Mouse (Mus musculus): ENCODE measurements at regions not wholly inside any gene's neighbourhood (a gene's known extent, or its start where the extent isn't known, plus 50 kb on each side); places are given as distances from the start of the nearest gene placed in this dataset.
"Not testable (repeated sequence)": the region's sequence is repeated elsewhere in the genome, so short reads cannot be mapped to it uniquely, and the experiment has no call there.

DNA sequence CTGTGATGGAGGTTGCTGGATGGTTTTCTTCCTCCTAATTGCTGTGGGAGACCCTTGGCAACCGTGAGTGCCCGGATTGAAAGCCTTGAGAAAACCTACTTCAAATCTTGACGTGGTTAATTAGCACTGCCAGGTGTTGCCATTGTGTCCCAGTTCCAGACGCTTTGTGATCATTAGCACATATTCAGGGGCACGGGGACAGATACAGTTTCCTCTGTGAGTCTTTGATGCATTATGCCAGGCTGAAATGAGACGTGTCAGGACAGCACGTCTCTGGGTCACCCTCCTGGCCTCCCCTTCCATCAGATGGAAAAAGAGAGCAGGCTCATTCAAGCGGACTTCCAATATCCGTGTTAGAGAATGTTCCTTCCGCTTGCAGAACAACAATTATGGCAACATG lies 198.2 kb downstream of the Rchy1 start:
- ChIA-PET CTCF (no interaction called here), POLR2A (no interaction called here)
- in situ Hi-C loops (cut with MboI; ENCODE audit: low pct_unique_long_range_greater_than_20kb), result loop anchor here (10.0 kb wide), 1 partner anchor 240 kb away; no protein-coding TSS in a partner anchor
- TF ChIP-seq CTCF (IDR thresholded peaks at IDR 0.05), result no peak
- ATAC-seq (no peak), DNase-seq (ENCODE audit: low read depth, low spot score) (no peak)
- no peaks in the 10 kb centered on the region for H3K27me3 ChIP-seq

- DNase-seq (ENCODE audit: low read depth, low spot score) (peak; percentile 62), ATAC-seq (peak; percentile 39)
- TF ChIP-seq CTCF (IDR thresholded peaks at IDR 0.05), result no peak
- H3K27me3 ChIP-seq, result no peaks in the 10 kb centered on the region
- in situ Hi-C loops (cut with MboI; ENCODE audit: low pct_unique_long_range_greater_than_20kb), result loop anchor here (10.0 kb wide), 1 partner anchor 238 kb away; no protein-coding TSS in a partner anchor
- CTCF ChIA-PET, result no interaction called here
- POLR2A ChIA-PET, result no interaction called here
Observed at GRCm38 (mm10) chr5:91762589-91762988, 200.3 kb downstream of the Rchy1 start.

DNA sequence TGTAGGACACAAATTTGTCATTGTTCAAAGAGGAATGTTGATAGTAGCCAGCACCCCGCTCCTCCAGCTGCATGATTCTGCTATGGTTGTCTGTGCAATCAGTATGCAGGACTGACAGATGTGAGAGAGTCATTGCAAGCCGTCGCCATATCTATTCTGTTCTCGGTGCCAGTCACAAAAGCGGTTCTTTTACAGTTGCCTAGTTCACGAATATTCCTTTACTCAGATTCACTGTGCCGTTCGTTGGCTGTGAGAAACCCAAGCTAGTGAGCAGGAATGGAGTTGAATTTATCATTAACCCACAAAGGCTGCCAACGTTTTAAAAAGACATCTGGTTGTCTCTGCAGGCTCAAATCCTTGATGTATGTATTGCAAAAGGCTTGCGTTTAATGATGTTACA lies 206.9 kb downstream of the Rchy1 start:
- DNase-seq (ENCODE audit: low read depth, low spot score) (no peak), ATAC-seq (no peak)
- POLR2A ChIA-PET, result no interaction called here
- CTCF ChIA-PET, result no interaction called here
- no peak for TF ChIP-seq CTCF (IDR thresholded peaks at IDR 0.05)
- in situ Hi-C loops (cut with MboI; ENCODE audit: low pct_unique_long_range_greater_than_20kb), result no loop called here
- H3K27me3 ChIP-seq, result no peaks in the 10 kb centered on the region

GRCm38 (mm10) chr5:91752846-91753245 lies 210.0 kb downstream of the Rchy1 start:
- CTCF ChIA-PET, result interaction anchor here (1.2 kb wide), 1 partner anchor 18 kb away, joined by 3 read pairs; no protein-coding TSS in a partner anchor
- H3K27me3 ChIP-seq; DNase-seq (ENCODE audit: low read depth, low spot score); in situ Hi-C loops (cut with MboI; ENCODE audit: low pct_unique_long_range_greater_than_20kb); POLR2A ChIA-PET; ATAC-seq: not testable (repeated sequence)

DNA sequence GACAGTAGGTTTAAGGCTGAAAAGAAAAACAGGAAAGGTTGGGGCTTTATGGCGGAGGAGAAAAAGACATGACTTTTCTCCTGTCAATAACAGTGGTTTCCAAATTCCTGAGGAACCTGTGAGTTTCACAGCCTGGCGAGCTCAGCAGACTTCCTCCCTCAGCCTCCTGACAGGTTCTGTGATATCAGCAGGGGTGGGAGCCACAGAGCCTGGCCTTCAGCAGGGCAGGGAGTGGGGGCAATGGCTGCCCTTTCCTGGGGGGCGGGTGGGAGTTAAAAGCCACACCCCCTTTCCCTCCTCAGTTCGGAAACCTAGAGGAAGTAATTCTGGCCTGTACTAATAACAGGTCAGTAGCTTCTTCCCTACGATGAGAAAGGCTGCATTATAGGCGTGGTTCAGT lies 211.7 kb downstream of the Rchy1 start:
- in situ Hi-C loops (cut with MboI; ENCODE audit: low pct_unique_long_range_greater_than_20kb), result no loop called here
- CTCF ChIA-PET, result no interaction called here

GRCm38 (mm10) chr5:91746077-91746476 lies 216.8 kb downstream of the Rchy1 start:
- DNase-seq (ENCODE audit: low read depth, low spot score) (no peak), ATAC-seq (no peak)
- no peaks in the 10 kb centered on the region for H3K27me3 ChIP-seq
- POLR2A ChIA-PET, result interaction anchor here (0.6 kb wide), 1 partner anchor 258 kb away, joined by 4 read pairs; no protein-coding TSS in a partner anchor
- in situ Hi-C loops (cut with MboI; ENCODE audit: low pct_unique_long_range_greater_than_20kb), result no loop called here
- no peak for TF ChIP-seq CTCF (IDR thresholded peaks at IDR 0.05)
- CTCF ChIA-PET, result no interaction called here

More for the DNA sequence above, 211.7 kb downstream of the Rchy1 start:
- POLR2A ChIA-PET, result interaction anchor here (1.2 kb wide), 1 partner anchor 147 kb away, joined by 3 read pairs; no protein-coding TSS in a partner anchor
- TF ChIP-seq CTCF (IDR thresholded peaks at IDR 0.05), result no peak
- no peak for ATAC-seq
- H3K27me3 ChIP-seq, result no peaks in the 10 kb centered on the region
- no peak for DNase-seq (ENCODE audit: low read depth, low spot score)

DNA sequence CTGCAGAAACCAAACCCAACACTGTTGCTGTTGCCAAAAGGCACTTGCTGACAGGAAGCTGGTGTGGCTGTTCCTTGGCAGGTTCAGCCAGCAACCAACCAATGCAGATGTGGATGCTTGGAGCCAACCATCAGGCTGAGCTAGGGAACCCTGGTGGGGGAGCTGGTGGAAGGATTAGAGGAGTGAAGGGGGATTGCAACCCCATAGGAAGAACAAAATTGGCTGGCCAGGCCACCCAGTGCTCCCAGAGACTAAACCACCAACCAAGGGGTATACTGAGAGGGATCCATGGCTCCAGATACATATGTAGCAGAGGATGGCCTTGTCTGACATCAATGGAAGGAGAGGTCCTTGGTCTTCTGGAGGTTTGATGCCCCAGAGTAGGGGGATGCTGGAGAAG lies 218.5 kb downstream of the Rchy1 start:
- no peak for ATAC-seq
- DNase-seq (ENCODE audit: low read depth, low spot score), result no peak
- ChIA-PET CTCF (no interaction called here), POLR2A (no interaction called here)
- no peak for TF ChIP-seq CTCF (IDR thresholded peaks at IDR 0.05)
- in situ Hi-C loops (cut with MboI; ENCODE audit: low pct_unique_long_range_greater_than_20kb), result no loop called here
- H3K27me3 ChIP-seq, result no peaks in the 10 kb centered on the region

GRCm38 (mm10) chr5:91740159-91740537 lies 222.7 kb downstream of the Rchy1 start:
- TF ChIP-seq CTCF (IDR thresholded peaks at IDR 0.05), result no peak
- ChIA-PET POLR2A (interaction anchor here (0.9 kb wide), 1 partner anchor 14 kb away, joined by 3 read pairs; no protein-coding TSS in a partner anchor), CTCF (no interaction called here)
- DNase-seq (ENCODE audit: low read depth, low spot score), result no peak
- in situ Hi-C loops (cut with MboI; ENCODE audit: low pct_unique_long_range_greater_than_20kb), result no loop called here
- ATAC-seq, result no peak
- H3K27me3 ChIP-seq, result no peaks in the 10 kb centered on the region

GRCm38 (mm10) chr5:91739433-91740158 lies 222.2 kb downstream of the Parm1 start:
- no peak for TF ChIP-seq CTCF (IDR thresholded peaks at IDR 0.05)
- ChIA-PET POLR2A (no interaction called here), CTCF (no interaction called here)
- in situ Hi-C loops (cut with MboI; ENCODE audit: low pct_unique_long_range_greater_than_20kb), result no loop called here
- peak; percentile 65 for ATAC-seq
- no peaks in the 10 kb centered on the region for H3K27me3 ChIP-seq
- no peak for DNase-seq (ENCODE audit: low read depth, low spot score)

DNA sequence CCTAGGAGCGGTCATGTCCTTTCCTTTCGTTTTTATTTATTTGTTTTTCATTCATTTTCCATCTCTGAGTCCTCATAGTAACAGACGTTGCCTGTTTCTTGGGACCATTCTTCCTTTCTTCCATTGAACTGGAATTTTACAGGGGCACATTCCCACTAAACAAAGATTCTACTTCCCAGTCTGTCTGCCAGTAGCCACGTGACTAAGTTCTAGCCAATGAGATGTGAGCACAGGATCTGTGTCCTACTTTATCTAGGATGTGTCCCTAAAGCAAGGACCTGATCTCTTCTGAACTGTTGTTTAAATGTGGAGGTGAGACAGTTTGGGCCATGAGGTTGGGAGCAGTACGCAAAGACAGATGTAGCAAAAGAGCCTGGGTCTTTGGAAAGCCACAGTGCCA lies 214.6 kb downstream of the Parm1 start:
- in situ Hi-C loops (cut with MboI; ENCODE audit: low pct_unique_long_range_greater_than_20kb), result no loop called here
- POLR2A ChIA-PET, result no interaction called here
- DNase-seq (ENCODE audit: low read depth, low spot score) (no peak), ATAC-seq (no peak)
- CTCF ChIA-PET, result no interaction called here
- H3K27me3 ChIP-seq, result no peaks in the 10 kb centered on the region
- TF ChIP-seq CTCF (IDR thresholded peaks at IDR 0.05), result no peak

- no peaks in the 10 kb centered on the region for H3K27me3 ChIP-seq
- no peak for TF ChIP-seq CTCF (IDR thresholded peaks at IDR 0.05)
- in situ Hi-C loops (cut with MboI; ENCODE audit: low pct_unique_long_range_greater_than_20kb), result no loop called here
- ATAC-seq (no peak), DNase-seq (ENCODE audit: low read depth, low spot score) (no peak)
- ChIA-PET CTCF (no interaction called here), POLR2A (no interaction called here)
Observed at GRCm38 (mm10) chr5:91731155-91731554, 213.7 kb downstream of the Parm1 start.

GRCm38 (mm10) chr5:91729868-91730267 lies 212.5 kb downstream of the Parm1 start:
- ATAC-seq (no peak), DNase-seq (ENCODE audit: low read depth, low spot score) (no peak)
- ChIA-PET CTCF (no interaction called here), POLR2A (no interaction called here)
- no peak for TF ChIP-seq CTCF (IDR thresholded peaks at IDR 0.05)
- in situ Hi-C loops (cut with MboI; ENCODE audit: low pct_unique_long_range_greater_than_20kb), result no loop called here
- H3K27me3 ChIP-seq, result no peaks in the 10 kb centered on the region

Measured in Patski (cell line).